Mouse (Mus musculus): ENCODE results near the gene Gse1. TPM values are rescaled to one million over a fixed set of nuclear protein-coding genes. Genes with fewer than 3 reads are reported as not detected.

Gene Gse1
- total RNA-seq, 4 experiments from 2014 or later, result 71.5 to 78.0 (median 73.1) TPM

DNA sequence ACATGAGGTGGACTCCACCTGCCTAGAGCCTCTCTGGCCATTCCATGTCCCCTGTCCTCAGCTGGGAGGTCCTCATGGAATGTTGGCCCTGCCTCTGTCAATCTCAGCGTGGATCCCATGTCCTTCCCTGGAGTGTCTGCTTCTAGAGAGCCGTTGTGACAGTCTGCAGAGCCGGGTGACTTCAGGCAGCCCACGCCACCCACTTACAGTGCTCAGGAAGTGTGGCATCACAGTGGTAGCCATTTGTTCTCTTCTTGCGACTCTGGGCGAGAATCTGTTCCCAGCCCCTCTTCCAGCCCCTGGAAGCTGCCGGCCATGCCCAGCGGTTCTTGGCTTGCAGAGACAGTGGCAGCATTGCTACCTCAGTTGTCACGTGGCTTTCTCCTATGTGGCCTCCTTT is 191.4 kb downstream of the Gse1 start:
- DNase-seq (ENCODE audit: low spot score in 2 of 2), result no peak

DNA sequence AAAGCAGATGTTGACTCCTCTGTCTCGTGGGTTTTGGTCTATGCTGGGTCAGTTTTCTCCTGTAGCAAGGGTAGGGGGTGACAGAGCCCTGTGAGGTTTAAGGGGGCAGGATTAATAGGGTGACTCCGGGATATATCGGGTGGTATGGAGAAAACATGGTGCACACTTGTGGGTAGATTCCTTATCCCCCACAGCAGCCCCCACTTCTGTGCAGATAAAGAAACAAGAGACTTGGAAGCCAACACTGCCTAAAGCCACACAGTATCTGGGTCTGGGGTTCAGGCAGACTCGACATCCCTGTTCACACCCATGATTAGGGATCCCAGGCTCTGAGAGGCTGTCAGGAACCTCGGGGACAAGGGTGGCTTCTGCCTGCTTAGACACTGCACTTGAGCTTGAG is 192.0 kb downstream of the Gse1 start:
- no peak for DNase-seq (ENCODE audit: low spot score in 2 of 2)

GRCm38 (mm10) chr8:120421638-120422037 is 193.4 kb downstream of the Gse1 start:
- no peak for DNase-seq (ENCODE audit: low spot score in 2 of 2)

DNA sequence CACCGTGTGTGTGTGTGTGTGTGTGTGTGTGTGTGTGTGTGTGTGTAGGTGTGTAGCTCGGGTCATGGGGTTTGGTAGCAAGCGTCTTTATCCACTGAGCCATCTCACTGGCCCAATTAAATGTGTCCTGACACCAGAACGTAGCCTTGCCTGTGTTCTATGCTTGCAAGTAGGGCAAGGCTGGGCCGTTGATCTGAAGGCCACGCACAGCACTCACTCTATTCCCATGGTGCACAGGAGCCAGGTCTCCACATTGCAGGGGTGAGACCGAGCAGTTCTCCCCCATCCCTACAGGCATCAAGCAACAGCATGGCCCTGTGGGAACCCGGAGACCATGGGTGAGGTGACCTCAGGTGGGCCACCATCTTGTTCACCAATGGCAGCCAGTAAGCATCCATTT is 194.0 kb downstream of the Gse1 start:
- DNase-seq (ENCODE audit: low spot score in 2 of 2), result no peak

DNA sequence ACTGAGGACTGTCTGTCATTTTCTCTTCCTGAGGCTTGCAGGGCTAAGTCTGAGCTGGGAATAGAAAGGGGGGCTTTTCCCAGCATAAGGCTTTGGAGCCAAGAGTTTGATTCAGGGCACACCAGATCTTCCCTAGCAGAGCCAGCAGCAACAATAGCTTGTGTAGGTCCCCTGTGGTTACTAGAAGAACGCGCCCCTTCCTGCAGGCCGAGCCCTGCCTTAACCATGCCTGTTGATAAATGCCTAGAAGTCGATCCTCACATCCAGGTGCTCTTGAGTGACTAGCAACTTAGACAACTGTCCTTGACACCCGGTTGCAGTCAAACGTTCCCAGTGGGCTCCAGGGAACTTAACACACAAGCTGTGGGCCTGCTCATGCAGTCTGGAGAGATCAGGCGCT is 195.3 kb downstream of the Gse1 start:
- DNase-seq (ENCODE audit: low spot score in 2 of 2), result no peak

GRCm38 (mm10) chr8:120424829-120425198 is 196.6 kb downstream of the Gse1 start:
- no peak for DNase-seq (ENCODE audit: low spot score in 2 of 2)

DNA sequence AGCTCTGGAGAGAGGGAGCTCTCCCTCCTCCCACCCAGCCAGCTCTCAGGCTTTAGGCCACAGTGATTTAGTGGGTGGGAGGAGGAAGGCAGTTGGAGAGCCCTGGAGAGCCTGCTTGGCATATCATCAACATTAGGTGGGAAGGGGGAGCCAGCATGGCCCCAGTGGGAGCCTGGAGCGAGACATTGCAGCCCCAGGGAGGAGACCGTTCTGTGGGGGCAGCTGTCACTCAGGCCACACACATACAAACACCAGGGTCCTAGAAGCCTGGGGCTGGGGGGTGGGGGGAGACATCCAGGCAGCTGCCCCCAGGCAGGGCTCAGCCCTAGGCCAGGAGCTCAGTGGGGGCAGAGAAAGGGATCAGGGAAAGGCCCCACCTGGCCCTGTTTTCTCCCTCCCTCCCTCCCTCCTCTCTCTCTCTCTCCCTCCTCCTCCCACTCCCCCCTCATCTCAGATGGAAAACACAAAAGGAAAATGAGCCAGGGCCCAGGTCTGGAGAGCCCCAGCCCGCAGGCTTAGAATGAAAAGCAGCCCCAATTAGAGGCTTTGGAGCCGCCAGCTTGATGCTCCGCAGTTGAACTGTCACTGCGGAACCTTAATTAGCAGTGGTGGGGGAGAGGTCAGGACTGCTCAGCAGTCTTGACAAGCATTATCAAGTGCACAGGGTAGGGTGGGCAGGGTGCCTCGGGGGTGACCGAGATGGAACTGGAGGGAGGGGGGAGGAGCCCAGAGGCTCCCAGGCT is 197.1 kb downstream of the Gse1 start:
- DNase-seq (ENCODE audit: low spot score in 2 of 2), result no peak

DNA sequence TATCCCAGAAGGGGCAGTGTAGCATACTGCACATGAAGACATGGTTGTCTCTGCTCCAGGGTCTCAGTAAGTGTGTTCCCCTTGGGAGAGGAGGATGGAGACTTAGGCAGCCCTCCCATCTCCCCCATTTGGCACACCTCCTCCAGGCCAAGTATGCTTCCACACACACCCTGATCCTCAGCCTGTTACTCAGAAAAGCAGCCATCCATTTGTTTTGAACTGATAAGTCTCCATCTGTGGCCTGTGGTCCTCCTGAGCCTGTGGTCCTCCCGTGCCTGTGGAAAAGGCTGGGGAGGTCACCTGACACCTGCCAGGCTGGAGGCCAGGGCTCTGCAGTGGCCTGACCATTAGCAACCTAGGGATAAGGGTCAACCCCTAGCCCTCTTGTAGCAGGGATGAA is 197.8 kb downstream of the Gse1 start:
- no peak for DNase-seq (ENCODE audit: low spot score in 2 of 2)

DNA sequence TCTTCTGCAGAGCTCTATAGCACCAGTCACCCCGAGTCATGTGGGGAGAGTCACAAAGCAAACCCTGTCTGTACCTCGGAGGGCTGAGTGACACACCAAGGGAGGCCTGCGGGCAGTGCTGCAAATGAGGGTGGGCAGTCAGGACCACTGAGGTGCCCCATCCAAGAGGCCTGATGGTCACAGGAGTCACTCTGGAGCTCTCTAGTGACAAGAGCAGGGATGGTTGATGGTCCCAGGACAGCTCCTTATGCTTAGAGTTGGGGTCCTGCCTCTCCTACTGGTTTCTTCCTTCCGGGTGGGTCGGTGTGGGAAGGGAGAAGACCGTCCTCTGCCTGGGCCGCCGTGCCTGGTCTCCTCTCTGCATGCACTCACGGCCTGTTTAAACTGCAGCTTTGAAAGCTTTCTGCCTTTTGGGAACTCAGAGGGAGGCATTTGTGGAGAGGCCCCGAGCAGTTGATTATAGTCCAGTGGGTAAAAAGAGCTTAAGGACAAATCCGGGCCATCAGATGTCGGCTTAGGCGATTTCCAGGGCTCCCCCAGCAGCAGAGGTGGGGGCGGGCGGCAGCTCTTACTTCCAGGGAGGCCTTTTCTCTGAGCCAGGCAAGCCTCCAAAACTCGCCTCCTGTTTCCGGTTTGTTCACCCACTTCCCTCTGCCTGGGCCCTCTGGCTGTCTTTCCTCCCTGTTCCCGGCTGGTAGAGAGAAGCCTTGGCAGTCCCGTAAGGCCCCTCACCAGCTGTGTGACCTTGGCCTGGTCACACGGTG is 198.5 kb downstream of the Gse1 start:
- DNase-seq (ENCODE audit: low spot score in 2 of 2), result peak; percentile 65 to 80

DNA sequence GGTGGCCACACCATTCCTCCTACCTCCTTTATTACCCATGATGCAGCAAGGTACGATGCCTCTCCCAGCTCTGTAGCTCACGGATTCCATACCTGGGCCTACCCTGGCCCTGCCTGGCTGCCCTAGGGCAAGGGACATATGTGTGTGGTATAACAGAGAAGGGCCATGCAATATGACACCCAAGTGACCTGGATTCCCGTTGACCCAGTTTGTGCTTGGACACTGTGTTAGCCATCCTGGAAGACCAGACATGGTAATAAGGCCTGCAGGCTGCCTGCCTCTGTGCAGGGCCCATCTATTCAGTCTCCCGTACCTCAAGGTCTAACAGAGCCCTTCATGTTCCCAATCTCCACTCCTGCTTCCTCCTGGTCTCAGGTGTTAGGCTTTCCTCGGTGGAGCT is 200.2 kb downstream of the Gse1 start:
- DNase-seq (ENCODE audit: low spot score in 2 of 2), result no peak

GRCm38 (mm10) chr8:120429116-120429515 is 200.9 kb downstream of the Gse1 start:
- no peak for DNase-seq (ENCODE audit: low spot score in 2 of 2)

DNA sequence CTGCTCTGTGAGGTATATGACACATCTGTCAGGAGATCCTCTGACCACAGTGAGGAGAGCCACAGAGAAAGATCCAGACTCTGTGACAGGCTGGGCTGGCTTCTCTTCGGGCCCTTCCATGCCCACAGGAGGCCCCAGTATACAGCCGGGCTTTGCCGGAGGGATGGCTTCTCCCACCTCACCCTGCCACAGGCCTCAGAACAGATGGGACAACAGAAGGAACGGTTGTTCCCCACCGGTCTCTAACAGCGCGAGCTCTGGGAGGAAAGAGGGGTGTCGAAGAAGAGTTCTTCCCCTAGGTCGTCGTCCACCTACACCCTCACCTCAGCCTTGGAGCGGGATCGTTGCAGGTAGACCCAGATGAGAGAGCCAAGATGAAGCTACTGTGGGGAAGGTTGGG is 202.8 kb downstream of the Gse1 start:
- no peak for DNase-seq (ENCODE audit: low spot score in 2 of 2)

GRCm38 (mm10) chr8:120432438-120432837 is 204.2 kb downstream of the Gse1 start:
- DNase-seq (ENCODE audit: low spot score in 2 of 2), result no peak

- DNase-seq (ENCODE audit: low spot score in 2 of 2), result no peak
These were observed 204.9 kb downstream of the Gse1 start for GRCm38 (mm10) chr8:120433143-120433542.

DNA sequence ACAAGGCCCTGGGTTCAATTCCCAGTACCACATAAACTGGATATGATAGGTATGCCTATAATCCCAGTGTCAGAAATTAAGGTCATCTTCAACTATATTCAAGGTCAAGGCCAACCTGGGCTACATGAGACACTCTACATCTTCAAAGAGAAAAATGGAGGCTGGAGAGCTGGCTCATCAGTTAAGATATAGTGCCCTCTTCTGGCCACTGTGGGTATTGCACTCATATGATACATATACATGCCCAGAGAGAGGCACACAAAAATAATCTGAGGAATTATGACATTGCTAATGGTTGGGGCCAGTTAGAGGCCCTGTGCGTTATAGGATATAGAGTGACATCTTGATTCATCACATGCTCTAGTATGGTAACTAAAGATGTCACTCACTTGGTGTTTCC is 205.5 kb downstream of the Gse1 start:
- DNase-seq (ENCODE audit: low spot score in 2 of 2), result no peak

DNA sequence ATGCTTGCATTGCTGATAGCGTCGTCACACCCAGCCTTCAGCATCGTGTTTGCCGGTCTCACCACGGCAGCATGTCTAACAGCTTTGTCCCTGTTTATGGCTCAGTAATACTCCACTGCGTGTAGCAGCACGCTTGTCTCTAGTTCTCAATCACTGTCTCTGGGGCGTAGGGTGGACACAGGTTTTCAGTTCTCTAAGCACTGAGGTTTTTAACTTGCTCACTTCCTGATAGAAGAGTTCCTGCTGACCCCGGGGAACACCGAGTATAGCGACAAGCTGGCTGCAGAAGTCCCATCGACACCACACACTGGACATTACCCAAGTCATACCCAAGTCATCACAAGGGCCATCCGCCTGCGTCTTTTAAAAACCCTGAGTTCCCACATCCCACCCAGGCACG is 207.5 kb downstream of the Gse1 start:
- DNase-seq (ENCODE audit: low spot score in 2 of 2), result no peak

DNA sequence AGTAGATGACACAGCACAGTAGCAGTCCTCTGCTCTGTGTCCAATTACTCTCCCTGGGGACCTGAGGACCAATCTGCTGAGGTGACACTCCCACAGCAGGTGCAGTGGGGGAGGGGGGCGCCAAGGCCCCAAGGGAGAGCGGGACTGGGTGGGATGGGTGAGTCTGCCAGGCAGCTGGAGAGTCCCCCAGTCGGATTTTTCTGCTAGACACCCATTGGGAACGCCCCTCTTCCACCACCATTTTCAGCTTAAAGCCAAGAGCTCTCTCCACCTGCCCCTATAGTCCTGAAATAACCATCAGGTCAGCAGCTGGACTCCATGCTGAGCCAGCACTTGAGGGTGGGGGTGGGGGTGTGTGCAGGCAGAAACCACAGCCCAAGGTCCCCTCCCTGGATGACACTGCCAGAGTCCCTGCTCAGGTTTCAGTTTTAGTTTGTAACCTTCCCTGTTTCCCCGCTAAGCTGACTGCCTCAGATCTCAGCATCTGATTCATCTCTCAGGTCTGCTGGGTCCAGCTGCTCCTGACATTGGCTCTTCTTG is 208.3 kb downstream of the Gse1 start:
- no peak for DNase-seq (ENCODE audit: low spot score in 2 of 2)

DNA sequence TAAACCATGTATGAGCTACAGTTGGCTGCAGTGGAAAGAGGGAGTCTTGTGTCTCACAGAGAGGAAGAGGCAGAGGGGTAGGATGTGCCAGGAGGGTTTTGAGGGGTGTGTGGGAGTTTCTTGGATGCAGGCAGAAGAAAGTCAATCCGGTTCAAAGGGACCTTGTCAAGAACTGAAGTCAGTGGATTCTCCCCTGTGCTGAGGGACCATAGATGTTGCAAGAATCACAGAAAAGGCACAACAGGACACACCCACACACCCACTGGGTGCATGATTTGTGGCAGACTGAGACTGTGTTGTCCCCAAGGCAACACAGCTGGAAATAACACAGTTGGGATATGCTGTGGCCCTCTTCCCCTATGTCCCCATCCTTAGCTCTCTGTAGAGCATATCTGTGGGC is 209.0 kb downstream of the Gse1 start:
- no peak for DNase-seq (ENCODE audit: low spot score in 2 of 2)

GRCm38 (mm10) chr8:120437666-120438395 is 209.6 kb downstream of the Gse1 start:
- DNase-seq (ENCODE audit: low spot score in 2 of 2), result peak in 1 of 2 experiments; percentile 72

DNA sequence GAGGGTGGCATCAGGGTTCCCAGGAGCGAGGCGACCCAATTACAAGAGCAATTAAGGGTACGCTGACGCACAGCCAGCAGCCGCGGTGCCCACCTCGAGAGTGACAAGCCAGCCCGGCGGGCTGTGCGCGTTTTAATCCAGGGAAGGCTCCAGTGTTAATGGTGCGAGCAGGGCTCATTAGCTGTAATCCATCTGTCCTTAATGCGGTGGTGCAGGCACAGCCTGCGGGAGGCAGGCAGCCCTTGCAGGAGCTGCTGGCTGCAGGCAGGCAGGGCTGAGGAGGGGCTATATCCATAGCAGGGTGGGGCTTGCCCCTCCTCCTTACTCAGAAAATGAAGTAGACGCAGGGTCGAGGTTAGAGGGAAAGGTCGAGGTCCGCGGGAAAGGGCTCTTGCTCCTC is 211.1 kb downstream of the Gse1 start:
- DNase-seq (ENCODE audit: low spot score in 2 of 2), result no peak

GRCm38 (mm10) chr8:120440739-120441138 is 212.5 kb downstream of the Gse1 start:
- peak in 1 of 2 experiments; percentile 74 for DNase-seq (ENCODE audit: low spot score in 2 of 2)

DNA sequence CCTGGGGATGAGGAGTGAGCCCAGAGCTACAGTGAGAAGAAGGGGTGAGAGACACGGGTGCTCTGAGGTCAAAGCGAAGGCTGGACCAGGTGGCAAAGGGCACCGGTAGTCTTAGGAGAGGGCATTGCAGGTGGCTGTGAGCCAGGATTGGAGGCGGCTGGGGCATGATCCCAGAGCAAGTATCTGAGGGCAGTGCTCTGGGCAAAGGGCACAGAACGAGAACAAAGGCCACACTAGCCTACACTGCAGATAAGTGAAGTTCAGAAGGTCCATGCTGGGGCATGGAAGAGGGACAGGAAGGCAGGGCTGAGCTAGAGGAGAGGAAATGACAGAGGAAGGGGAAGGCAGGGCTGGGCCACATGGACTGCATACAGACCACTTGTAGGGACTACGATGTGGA is 213.4 kb downstream of the Gse1 start:
- no peak for DNase-seq (ENCODE audit: low spot score in 2 of 2)

All from left cerebral cortex, adult 8-10 months (tissue).